Mouse (Mus musculus): ENCODE measurements around the gene Ttc26.

GRCm38 (mm10) chr6:38469591-38469990 is 88.3 kb downstream of the Ttc26 start:
- TF ChIP-seq EP300 (IDR thresholded peaks at IDR 0.05; ENCODE audit: low read depth) (no peak), CTCF (IDR thresholded peaks at IDR 0.05; ENCODE audit: low read depth) (peak; percentile 47; the same call in 1 of the 2 replicates)
